Mouse (Mus musculus): ENCODE data around the gene Gdf3. TPM values are rescaled to one million over a fixed set of nuclear protein-coding genes. Genes with fewer than 3 reads are reported as not detected.
"Not testable (repeated sequence)": the region's sequence is repeated elsewhere in the genome, so short reads cannot be mapped to it uniquely, and the experiment has no call there.

The Gdf3 gene
- polyA plus RNA-seq, 2 experiments from 2014 or later = 0.20 to 0.37 TPM

DNA sequence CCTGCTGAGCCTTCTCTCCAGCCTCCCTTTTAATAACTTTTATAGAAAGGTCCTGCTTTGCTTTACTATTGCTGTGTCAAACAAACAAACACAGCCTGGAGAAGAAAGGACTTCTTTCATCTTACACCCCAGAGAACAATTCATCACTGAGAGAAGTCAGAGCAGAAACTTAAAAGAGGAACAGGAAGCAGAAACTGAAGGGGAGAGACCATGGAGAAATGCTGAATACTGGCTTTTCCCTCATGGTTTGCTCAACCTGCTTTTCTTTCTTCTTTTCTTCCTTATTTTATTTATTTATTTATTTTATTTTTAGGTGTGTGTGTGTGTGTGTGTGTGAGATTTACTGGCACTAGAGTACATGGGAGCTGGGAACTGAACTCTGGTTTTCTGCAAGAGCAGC, 5.6 kb downstream of the Gdf3 start:
- no peak for ATAC-seq

DNA sequence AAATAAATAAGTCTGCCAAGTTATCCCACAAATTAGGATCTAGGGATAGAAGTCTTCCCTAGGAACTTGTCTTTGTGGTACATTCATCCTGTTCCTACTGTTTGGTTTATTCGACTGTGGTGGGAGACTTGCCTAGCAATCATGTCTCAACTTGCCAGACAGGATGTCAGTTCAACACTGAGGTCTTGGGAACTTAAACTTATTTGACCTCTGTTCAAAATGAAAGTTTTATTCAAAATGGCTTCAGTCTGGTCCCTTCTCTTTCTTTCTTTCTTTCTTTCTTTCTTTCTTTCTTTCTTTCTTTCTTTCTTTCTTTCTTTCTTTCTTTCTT, 6.9 kb downstream of the Gdf3 start:
- ATAC-seq = peak; percentile 33

DNA sequence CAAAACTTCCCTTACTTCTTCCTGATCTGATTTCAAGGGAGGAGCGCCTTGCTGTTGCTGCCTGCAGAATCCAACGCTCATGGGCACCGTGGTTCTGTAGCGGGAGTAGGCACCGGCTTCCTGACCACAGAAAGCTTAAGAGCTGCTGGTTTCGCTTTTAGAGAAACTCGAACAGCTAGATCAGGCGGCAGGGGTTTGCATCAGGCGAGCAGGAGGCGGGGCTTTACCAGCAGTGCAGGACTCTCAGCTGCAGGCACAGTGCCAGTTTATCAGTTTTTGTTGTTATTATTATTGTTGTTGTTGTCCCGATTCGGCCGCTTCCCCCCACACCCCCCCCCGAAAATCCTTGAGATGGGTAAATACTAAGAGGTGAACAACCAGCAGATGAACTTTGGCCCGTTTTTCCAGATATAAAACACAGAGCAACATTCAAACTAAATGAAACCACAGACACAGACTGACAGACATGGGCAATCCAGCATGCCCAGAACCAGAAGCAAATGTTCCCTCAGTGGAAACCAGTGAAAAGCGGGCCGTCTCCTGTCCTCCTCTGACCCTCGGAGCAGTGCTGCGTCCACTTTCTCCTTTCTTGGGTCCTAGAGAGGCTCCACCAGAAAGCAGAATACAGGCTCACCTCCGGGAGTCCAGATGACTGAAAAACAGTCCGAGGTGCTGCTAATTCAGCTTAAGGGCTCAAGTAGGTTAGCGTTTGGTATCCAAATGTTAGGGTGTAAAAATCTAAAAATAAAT, 7.5 kb downstream of the Gdf3 start, which contains the start of gene Apobec1:
TSS of gene Apobec1 (minus strand) at position 203 of the 750 bp plus-strand sequence.
- peak; percentile 96 for ATAC-seq

GRCm38 (mm10) chr6:122601615-122602014, 8.3 kb downstream of the Gdf3 start:
- no peak for ATAC-seq

GRCm38 (mm10) chr6:122601031-122601430, 8.9 kb downstream of the Gdf3 start:
- no peak for ATAC-seq

DNA sequence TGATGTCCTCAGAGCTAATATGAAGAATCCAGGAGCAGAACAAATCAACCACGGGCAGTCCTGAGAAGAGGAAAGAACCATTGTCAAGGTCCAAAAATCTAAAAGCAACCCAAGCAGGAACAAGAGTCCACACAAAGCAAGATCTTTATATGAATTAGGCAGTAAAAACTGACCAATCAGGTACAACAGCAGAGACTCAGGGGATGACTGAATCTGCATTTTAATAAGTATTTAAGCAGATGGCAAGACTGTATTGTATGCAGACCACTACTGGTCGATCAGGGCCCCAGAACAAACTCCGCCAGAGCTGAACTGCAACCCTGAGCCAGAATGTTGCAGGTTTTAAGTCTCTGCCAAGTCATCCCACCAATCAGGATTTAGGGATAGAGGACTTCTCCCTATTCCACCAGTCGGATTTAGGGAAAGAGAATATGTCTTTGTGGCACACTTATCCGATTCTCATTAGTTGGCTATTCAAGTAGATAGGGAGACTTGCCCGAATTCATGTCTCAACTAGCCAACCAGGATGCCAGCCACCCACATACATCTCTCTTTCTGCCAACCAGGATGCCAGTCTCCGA, 9.7 kb downstream of the Gdf3 start:
- no peak for ATAC-seq

DNA sequence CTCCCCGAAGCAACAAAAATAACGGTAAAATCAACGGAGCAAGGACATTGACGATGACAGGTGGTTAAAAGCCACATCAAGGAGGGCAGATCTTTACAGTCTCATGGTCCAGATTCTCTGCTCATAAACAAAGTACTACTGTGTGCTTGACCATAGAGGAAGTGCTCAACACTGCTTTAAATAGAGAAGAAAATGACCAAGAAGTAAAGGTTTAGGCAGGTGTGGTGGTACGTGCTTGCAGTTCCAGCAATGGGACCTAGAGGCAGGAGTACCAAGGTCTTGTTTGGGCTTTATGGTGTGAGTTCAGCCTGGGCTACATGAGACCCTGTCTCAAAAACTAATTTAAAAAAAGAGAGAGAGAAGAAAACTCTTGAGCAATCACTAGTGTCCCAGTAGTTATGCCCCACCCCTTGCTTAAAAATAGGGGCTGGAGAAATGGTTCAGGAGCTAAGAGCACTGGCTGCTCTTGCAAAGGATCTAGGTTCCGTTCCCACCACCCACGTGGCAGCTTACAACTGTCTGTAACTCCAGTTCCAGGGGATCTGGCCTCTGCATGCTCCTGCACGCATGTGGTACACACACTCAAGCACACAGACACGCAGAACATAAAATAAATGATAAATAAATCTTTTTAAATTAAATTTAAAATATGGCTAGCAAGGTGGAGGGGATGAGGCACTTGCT, 10.7 kb downstream of the Gdf3 start:
- ATAC-seq = no peak

DNA sequence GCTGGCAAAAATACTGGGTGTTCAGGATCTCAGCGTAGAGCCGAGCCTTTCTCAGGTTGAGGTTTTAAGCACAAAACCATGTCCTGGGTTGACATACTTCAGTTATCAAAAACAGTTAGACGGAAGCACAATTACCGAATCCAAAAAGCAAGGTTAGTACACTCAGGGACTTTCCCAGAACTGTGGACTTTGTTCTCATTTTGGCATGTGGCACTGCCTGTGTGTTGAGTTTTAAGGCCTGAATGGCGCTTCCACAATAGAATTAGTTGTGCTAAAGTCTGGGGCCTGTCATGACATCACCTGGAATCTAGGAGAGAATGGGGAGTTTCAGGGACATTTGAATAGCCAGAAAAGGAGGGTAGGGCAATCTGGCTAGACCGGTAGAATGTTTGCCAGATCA, 11.5 kb downstream of the Gdf3 start:
- no peak for ATAC-seq

- no peak for ATAC-seq
Measured at GRCm38 (mm10) chr6:122598014-122598413, 11.9 kb downstream of the Gdf3 start.

DNA sequence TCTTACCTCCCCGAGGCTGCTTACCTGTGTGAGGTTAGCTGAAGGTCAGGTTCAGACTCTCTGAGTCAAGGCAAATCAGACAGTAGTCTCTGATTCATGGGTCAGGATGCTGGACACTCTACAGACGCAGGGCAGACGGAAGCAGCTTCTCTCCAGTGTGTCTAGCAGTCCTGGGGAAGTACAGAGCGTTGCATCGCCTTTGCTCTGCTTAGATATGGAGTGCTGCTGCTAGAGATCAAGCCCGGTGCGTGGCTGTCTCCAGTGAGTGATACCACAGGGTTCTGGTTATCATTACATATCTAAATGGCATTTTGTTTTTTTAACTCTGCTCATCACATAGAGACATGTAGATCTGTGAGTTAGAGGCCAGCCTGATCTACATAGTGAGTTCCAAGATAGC, 13.3 kb downstream of the Gdf3 start:
- ATAC-seq = no peak

DNA sequence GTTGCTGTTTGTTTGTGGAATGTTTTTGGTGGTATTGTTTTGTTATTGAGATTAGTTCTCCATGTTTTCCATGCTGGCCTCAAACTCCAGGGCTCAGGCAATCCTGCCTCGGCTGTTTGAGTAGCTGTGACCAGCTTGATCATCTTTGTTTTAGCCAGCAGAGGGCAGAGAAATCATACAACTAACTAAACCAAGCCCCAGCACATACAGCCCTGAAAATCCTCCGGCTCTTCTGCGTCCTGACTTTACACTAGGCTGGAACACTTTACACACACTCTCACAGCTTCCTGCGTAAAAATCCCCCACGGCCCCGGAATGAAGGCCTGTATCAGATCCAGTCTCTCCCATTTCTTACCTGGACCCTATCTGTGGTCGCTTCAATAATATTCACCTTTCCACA, 14.2 kb downstream of the Gdf3 start:
- ATAC-seq = no peak

DNA sequence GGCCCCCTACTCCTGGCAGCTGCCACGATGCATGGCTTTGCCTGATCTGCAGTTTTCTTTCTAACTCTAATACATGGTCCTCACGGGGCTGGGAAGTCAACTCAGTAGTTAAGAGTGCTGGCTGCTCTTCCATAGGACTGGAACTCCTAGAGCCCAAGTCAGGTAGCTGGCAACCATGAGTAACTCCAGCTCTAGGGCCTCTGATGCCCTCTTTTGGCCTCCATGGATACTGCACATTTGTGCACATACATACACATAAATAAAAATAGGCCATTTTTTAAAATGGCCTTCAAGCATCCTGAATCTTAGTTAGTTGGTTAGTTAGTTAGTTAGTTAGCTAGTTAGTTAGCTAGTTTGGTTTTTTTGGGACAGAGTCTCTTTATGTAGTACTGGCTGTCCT, 17.0 kb downstream of the Gdf3 start:
- ATAC-seq = no peak

GRCm38 (mm10) chr6:122591027-122591758, 18.7 kb downstream of the Gdf3 start:
- no peak for ATAC-seq

DNA sequence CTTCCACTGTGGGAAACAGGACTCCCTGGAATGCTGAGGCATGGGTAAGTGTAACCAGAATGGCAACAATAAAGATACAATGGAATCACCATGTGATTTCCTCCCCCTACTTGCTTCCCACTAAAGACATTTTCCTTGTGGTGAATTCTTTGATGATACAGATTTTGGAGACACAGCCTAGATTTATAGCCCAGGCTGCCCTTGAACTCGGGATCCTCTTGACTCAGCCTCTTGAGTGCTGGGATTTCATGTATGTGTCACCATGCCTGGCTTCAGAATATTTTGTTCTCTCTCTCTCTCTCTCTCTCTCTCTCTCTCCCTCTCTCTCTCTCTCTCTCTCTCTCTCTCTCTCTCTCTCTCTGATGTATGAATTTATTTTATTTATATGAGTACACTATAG, 30.8 kb downstream of the Gdf3 start:
- no peak for ATAC-seq

DNA sequence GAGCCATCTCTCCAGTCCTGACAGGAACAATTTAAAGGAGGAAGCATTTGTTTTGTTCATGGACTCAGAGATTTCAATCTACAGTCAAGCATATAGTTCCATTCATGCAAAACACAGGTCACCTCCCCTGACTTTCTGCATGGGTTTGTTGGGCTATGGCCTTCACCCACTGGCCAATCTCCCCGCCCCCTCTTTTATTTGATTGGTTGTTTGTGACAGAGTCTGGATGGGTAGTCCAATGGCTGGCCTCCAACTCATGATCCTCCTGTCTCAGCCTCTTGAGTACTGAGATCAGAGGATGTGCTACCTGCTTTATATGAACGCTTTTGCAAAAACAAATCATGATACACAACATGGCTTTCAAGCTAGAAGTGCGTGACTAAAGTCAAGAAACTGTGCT, 32.9 kb downstream of the Gdf3 start:
- no peak for ATAC-seq

- ATAC-seq = not testable (repeated sequence)
Measured at GRCm38 (mm10) chr6:122575037-122575436, 34.9 kb downstream of the Gdf3 start.

- ATAC-seq = no peak
Measured at GRCm38 (mm10) chr6:122571617-122571959, 38.3 kb downstream of the Gdf3 start.

DNA sequence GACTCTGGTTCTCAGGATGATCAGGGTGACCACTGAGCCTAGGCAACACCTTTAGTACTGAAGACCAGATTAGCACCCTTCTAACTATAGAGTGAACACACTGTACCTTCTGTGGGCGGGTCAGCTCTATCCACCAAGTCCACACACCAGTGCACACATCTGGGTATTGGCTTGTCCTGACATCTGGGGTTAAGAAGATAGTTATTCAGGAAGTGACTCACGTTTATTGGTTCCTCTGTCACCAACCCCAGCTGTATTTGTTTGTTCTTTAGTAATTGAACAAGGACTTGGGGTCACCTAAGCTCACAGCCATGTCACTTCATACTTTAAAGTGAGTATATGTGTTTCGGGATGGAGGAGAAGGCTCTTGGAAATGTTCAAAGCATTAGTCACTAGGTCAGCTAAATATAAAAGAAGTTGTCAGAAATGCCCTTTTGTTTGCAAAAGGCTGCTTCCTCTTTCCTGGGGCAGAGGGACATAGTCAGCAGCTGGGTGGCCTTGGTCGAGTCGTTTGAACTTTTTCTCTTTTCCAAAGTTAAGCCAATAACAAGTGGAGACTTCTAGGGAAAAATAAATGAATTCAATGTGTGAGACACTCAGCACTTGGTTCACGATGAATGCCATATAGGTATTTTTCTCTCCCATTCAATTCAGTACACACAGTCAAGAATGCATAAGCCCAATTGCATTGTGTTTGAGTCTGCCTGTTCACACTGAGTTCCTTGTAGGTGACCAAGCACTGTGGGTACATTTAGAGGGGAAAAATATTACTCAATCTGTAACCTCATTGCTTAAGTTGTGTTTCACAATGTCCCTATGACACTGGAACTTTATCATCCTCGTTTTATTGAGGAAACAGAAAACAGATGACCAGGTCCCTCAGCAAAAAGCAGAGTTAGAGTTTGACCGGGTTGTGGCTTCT, 38.9 kb downstream of the Gdf3 start:
- no peak for ATAC-seq

- no peak for ATAC-seq
Measured at GRCm38 (mm10) chr6:122569762-122570161, 40.1 kb downstream of the Gdf3 start.

DNA sequence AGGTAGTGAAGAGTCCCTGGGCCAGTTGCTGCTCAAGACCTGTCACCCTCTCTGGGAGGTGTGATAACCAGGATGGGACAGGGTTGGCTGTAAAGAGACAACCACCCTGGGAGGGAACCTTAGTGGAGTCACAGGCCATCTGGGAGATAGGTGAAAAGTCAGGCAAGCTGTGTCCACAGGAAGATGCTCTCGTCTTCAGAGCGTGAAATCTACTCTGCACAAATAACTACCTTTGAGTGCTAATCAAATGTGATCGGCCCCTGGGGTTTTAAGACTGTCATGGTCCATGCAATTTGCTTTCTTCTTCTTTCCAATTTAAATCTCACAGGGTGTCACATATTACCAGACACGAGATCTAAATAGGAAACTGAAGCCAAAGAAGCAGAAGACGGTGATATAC, 40.8 kb downstream of the Gdf3 start:
- no peak for ATAC-seq

DNA sequence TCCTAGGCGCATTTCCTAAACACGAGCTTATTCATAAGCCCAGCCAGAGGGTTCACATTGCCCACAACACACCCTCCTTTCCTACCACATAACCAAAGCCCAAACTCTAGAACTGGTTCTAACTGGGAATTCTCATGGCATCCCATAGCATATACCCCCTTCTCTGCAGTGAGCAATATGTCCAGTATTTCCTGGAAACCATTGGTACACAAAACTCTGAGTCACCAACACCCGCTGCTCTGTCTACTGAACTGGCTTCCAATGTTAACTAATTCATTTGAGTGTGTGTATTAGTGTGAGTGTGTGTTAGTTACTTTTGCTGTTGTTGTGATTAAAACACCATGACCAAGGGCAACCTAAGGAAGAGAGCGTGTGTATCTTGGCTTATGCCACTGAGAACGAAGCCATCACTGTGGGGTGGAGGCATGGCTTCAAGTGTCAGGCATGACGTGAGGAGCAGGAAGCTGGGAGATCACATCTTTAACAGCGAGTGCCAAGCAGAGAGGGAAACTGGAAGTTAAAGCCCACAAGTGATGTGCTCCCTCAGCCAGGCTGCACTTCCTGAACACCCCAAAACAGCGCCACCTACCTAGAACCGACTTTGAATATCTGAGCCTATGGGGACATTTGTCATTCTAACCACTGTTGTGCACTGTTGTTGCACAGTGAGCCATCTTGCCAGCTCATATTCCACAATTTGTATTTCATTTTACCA, 44.7 kb downstream of the Gdf3 start:
- ATAC-seq = no peak

DNA sequence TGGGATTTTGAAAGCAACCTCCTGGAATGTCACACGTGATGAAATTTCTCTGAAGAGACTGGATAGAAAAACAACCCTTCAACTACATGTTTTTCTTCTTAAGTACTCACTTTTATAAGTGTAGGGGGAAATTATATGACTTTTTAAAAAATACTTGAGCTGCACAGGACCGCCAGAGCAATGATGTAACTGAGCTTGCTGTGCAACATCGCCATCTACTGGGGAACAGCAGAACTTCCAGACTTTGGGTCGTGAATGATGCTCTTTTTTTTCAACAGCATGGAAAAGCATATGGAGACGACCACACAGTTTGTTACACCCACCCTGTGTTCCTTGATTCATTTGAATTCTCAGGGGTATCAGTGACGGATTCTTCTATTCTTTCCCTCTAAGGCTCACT, 47.4 kb downstream of the Gdf3 start:
- ATAC-seq = peak; percentile 57
